Comparison of ENCODE assay signal across 16 mouse cellular contexts in the genomic region with DNA sequence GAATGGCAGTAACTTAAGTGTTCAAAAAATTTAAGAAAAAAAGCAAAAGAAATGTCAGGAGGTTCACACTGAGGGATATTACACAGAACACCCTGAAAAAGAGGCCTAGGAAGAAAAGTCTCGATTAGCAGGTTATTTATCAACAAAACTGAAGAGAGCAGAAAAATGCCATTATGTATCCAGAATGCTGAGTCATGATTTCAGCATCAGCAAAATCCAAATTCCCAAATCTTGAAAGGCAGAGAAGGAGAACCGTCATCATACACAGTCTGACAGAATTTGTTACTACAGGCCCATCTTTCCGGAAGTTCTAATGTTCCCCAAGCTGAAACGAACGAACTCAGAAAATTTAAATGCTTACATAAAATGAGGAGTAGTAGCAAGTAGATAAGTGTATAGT.
"Had no signal": no experiment of that assay in that cellular context is flagged by ENCODE, and none has a peak within 500 bp of the region (broad histone marks: within the 10 kb centered on the region; RNA-seq: fewer than 3 reads in every experiment).

No protein-coding gene starts in this region.

- H3K27me3 ChIP-seq: neural tube, embryonic 13.5 days; neural tube, embryonic 15.5 days; stomach, embryonic 15.5 days had no signal

- H3K4me1 ChIP-seq: neural tube, embryonic 13.5 days; neural tube, embryonic 15.5 days; stomach, embryonic 15.5 days had no signal

- H3K4me3 ChIP-seq: neural tube, embryonic 13.5 days; neural tube, embryonic 15.5 days; stomach, embryonic 15.5 days had no signal

- DNase-seq: retina, postnatal 1 day; right cerebral cortex, adult 18-20 months; right cerebral cortex, postnatal 14 days; right cerebral cortex, postnatal 25 days; right cerebral cortex, postnatal 4 days; spleen, adult 18-20 months; thymus, adult 18-20 months; thymus, adult 2 months; thymus, postnatal 14 days; thymus, postnatal 25 days; thymus, postnatal 36 days; thymus, postnatal 4 days had no signal

- H3K36me3 ChIP-seq: neural tube, embryonic 13.5 days; neural tube, embryonic 15.5 days; stomach, embryonic 15.5 days had no signal

- H3K9ac ChIP-seq: neural tube, embryonic 13.5 days; neural tube, embryonic 15.5 days; stomach, embryonic 15.5 days had no signal

- H3K9me3 ChIP-seq: neural tube, embryonic 13.5 days; neural tube, embryonic 15.5 days; stomach, embryonic 15.5 days had no signal

- H3K4me2 ChIP-seq: neural tube, embryonic 13.5 days; neural tube, embryonic 15.5 days; stomach, embryonic 15.5 days had no signal

- H3K27ac ChIP-seq: neural tube, embryonic 13.5 days; neural tube, embryonic 15.5 days; stomach, embryonic 15.5 days; stomach, postnatal 0 days had no signal
